Mouse (Mus musculus) B cell, adult 62 days (primary cell): ENCODE data around the gene Ralgds. TPM values are rescaled to one million over a fixed set of nuclear protein-coding genes. Genes with fewer than 3 reads are reported as not detected.

Experiments
- total RNA-seq: library from RNA; stranded (reverse); gene quantifications from 4 replicates; pipeline ENCODE4 v1.2.4, GENCODE M21; 2023

The Ralgds gene
- total RNA-seq = 197 to 205 TPM (median 200 TPM) in 4 replicates

DNA sequence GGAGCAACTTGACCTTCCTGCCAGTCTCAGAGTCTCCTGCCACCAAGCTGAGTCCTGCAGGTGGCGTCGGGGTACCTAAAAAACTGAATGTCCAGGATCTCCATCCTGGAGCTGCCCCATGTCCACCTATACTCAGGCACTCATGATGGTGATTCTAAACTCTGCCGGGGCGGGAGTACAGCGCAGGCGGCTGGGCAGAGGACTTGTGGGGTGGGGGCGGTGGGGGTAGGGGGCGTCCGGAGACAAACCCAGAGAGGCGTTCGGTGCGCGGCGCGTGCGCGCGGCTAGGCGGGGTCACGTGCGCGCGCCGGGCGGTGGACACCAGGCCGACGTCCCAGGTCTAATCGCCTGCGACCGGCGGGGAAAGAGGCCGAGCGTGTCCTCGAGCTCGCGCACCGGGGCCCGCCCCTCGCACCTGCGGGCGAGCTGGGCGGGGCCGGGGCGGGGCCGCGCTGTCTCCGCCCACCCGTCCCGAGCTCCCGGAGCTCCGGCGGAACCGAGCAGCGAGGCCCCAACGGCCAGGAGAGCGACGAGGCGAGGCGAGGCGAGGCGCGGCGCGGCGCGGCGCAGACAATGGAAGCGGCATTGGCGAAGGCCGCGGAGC is at the start of gene Ralgds:
TSS of gene Ralgds (plus strand) at position 328 of the 604 bp plus-strand sequence.

DNA sequence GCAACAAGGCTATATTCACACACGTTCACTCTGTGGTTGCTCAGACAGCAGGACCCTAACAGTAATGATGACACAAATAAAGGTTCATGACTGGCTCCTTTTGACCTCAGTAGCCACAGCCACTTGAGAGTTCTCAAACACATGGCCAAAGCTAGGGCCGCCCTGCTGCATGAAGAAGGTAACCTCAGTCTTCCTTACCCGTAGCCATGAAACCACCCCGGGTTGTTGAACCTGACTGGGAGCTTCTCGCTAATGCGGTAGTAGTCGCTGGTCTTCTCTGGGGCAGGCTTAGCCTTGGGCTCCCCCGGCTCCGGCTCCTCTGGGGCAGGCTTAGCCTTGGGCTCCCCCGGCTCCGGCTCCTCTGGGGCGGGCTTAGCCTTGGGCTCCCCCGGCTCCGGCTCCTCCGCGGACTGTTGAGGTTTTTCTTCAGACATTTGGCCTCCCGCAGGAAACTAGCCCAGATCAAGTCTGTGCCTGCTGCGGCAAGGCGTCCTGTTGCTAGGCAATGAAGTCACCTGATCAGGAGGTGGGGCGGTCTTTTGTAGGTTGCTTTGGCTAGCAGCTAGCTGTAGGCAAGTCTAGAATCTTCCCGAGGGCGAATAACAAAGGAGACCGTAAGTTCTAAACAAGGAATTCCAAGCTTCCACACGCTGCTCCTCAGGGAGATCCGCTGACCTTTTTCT is 46.9 kb upstream of the Ralgds start, which contains the start of gene 1700007K13Rik:
TSS of gene 1700007K13Rik (minus strand) at position 497 of the 683 bp plus-strand sequence.

DNA sequence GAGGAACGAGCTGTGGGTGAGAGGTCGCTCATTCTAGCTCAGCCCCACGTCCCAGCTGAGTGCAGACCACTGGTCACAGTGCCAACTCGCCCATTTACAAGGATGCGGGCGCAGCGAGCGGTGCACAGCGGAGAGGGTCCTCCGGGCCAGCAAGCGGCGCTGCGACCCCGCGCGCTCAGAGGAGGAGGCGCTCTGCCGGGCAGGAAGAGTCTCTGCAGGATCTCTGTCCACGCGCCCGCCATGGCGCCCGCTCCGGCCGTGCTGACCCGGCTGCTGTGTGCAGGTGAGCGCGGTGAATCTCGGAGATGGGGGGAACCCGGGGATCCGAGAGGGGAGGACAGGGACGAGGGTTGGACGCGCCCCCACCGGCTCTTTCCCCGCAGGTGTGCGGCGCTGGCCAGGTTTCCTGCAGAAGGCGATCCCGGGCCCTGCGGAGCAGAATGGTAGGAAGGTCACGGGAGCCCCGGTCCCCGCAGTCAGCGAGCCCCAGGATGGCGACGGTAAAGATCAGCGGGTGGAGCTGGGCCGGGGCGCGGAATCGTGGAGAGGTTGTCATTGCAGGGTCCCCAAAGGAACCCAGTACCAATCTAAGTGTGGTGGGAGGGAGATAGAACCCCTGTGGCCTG is 45.0 kb upstream of the Ralgds start, which contains the start of gene Mrps2:
TSS of gene Mrps2 (plus strand) at position 207 of the 626 bp plus-strand sequence.

DNA sequence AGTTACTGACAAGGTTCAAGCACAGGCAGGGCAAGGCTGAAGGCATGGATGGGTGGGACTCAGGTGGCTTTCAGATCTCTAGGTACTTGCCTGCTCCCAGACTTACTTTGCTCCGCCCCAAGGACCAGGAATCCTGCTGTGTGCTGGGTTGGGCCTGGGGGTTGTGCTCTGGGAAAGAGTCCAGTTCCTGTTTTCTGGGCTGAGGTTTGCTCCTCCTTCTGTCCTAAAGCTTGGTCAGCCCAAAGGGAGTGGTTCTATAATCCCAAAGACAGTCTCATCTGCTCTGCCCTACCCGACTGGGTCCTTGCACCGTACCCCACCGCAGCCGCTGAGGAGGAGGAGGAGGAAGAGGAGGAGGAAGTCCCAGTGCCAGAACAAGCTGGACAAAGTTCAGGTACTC is 16.3 kb upstream of the Ralgds start, which contains the start of gene Gbgt1:
TSS of gene Gbgt1 (plus strand) at position 221 of the 400 bp plus-strand sequence.

DNA sequence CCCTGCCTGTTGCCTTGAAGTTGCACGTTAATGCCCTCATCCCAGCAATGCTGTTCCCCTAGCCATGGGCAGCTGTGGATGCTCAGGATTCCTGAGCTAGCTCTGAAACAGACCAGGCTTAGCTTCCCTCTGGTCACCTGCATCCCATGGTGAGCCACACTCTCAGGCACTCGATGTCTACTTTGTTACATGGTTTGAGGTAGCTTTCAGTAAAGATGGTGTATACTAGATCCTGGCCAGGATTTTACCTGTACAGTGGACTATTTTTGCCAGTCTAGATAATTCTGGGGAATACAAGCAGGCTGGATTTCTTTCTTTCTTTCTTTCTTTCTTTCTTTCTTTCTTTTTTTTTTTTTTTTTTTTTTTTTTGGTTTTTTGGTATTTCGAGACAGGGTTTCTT is 7.1 kb upstream of the Ralgds start, which contains the start of gene Gm10134:
TSS of gene Gm10134 (plus strand) at position 301 of the 400 bp plus-strand sequence.

DNA sequence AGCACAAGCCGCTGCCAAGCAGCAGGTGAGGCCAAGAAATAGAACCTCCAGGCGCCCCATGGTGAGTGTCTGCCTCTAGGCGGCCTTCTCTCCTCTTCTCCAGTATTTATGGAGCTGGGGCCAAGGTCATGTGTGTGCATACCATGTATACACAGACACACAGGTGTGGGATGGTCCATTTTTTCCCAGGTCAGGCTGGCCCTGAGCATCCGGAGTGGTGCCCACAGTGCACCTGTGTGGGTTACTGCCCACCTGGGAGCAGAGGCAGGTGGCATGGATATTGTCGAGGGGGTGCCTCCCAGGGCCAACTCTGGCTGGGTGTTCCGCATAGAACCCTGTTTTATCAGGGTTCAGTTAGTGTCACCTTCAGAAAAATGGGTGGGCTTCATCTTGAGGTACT is 50.4 kb downstream of the Ralgds start, which contains the start of gene Cel:
TSS of gene Cel (minus strand) at position 101 of the 400 bp plus-strand sequence.

DNA sequence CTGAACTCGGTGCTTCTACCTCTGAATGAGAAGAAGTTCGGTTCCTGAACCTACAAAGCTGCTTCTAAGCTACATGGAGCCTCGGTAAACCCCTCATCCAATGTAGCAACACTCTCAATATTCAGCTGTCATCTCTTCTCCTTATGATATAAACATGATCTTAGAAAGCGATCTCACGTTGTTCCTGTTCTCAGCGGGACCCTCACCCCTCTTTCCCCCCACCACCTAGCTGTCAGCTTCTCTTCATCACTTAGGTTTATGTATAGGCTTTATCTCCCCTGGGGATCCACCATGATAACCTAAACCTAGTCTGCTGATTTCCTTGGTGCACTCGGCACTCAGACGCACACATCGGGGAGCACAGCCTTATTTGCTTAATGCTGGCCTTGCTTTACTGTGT is 70.7 kb downstream of the Ralgds start, which contains the start of gene Gtf3c5:
TSS of gene Gtf3c5 (minus strand) at position 101 of the 400 bp plus-strand sequence.

Other genes starting within 250 kb of the Ralgds start
- 0.09 TPM in 1 of 4 replicates, not detected in the others for gene Ppp1r26, start 66.3 kb upstream of the Ralgds start, total RNA-seq
- not detected in 4 replicates for gene 1700007K13Rik, start 46.8 kb upstream of the Ralgds start, total RNA-seq
- gene Mrps2, start 45.1 kb upstream of the Ralgds start, total RNA-seq = 19.0 to 22.6 TPM (median 20.9 TPM) in 4 replicates
- gene Gbgt1, start 16.2 kb upstream of the Ralgds start, total RNA-seq = 1.1 to 1.3 TPM in 2 of 4 replicates, not detected in the others
- not detected in 4 replicates for gene Gm10134, start 7.0 kb upstream of the Ralgds start, total RNA-seq
- 0.34 to 0.45 TPM in 2 of 4 replicates, not detected in the others for gene Cel, start 50.3 kb downstream of the Ralgds start, total RNA-seq
- 26.6 to 32.6 TPM (median 31.6 TPM) in 4 replicates for gene Gtf3c5, start 70.6 kb downstream of the Ralgds start, total RNA-seq
- gene Gfi1b, start 108.9 kb downstream of the Ralgds start, total RNA-seq = not detected in 4 replicates
- gene Tsc1, start 128.1 kb downstream of the Ralgds start, total RNA-seq = 52.9 to 58.6 TPM (median 56.0 TPM) in 4 replicates
- gene Spaca9, start 186.6 kb downstream of the Ralgds start, total RNA-seq = 1.3 to 3.1 TPM (median 2.2 TPM) in 4 replicates
- gene Ak8, start 187.0 kb downstream of the Ralgds start, total RNA-seq = 0.49 to 2.4 TPM in 2 of 4 replicates, not detected in the others